Mouse (Mus musculus) spleen, adult 2 months (tissue): Measurements from ENCODE around the gene Cnnm3. TPM values are rescaled to one million over a fixed set of nuclear protein-coding genes. Genes with fewer than 3 reads are reported as not detected.

Experiments used
- DNase-seq, 2 experiments: peaks; one replicate each; pipeline versions ENCODE4 v3.0.0 to v3.0.0-alpha.2; 2012 to 2021; ENCODE audit warnings: low spot score in 2 of 2, low read depth in 1 of 2
- H3K27ac ChIP-seq: fragments of 200-500 bp; 2 replicates; pipeline ENCODE4 v1.5.1; 2012; ENCODE audit warnings: low read length, inconsistent platforms; ENCODE audit not compliant: insufficient read depth
- H3K27me3 ChIP-seq: fragments of 200-500 bp; 2 replicates; pipeline ENCODE4 v1.6.1; 2012; ENCODE audit warnings: mild to moderate bottlenecking, moderate library complexity, low read length, inconsistent platforms; ENCODE audit not compliant: control insufficient read depth, insufficient read depth
- H3K36me3 ChIP-seq: fragments of 200-500 bp; 2 replicates; pipeline ENCODE4 v1.6.1; 2012; ENCODE audit warnings: mild to moderate bottlenecking, low read length, inconsistent platforms; ENCODE audit not compliant: control insufficient read depth, insufficient read depth
- H3K4me1 ChIP-seq: fragments of 200-500 bp; 2 replicates; pipeline ENCODE4 v1.6.1; 2011; ENCODE audit warnings: inconsistent platforms; ENCODE audit not compliant: control insufficient read depth, insufficient read depth, insufficient read length
- H3K4me3 ChIP-seq: fragments of 200-500 bp; 2 replicates; pipeline ENCODE4 v1.5.1; 2011; ENCODE audit warnings: mild to moderate bottlenecking, inconsistent platforms; ENCODE audit not compliant: insufficient read depth, insufficient read length; ENCODE audit errors: extremely low read depth
- CTCF ChIP-seq: fragments of 200-500 bp; IDR thresholded peaks from 2 replicates; pipeline ENCODE4 v1.5.1; 2011; ENCODE audit warnings: mild to moderate bottlenecking, inconsistent platforms; ENCODE audit not compliant: insufficient read depth, insufficient read length, insufficient replicate concordance; ENCODE audit errors: extremely low read depth
- POLR2A ChIP-seq: fragments of 200-500 bp; IDR thresholded peaks from 2 replicates; pipeline ENCODE4 v1.6.1; 2011; ENCODE audit warnings: low read depth, low read length, inconsistent platforms
- WGBS: fragments of 180-500 bp; shearing (Covaris S2); methylation state at CpG from one replicate; pipeline ENCODE4 v1.1.7; 2018; 5-methylcytosine and 5-hydroxymethylcytosine counted together
- polyA plus RNA-seq: library from polyadenylated mRNA; depleted of rRNA; stranded (reverse); fragments of >200 nt; gene quantifications from 2 replicates; pipeline ENCODE4 v1.2.3, GENCODE M21; 2012

Cnnm3 gene
- polyA plus RNA-seq, 1 experiment, result 18.4 TPM

- DNase-seq, result no peak
- H3K27me3 ChIP-seq, result no peaks in the 10 kb centered on the region
- WGBS, result 84% methylated on average over 8 of the region's 8 CpGs
Observed at GRCm38 (mm10) chr1:36548771-36549170, 37.1 kb downstream of the Cnnm3 start.

GRCm38 (mm10) chr1:36549491-36549890 lies 37.8 kb downstream of the Cnnm3 start:
- Histone ChIP-seq H3K27ac (no peak overlapping the region), H3K27me3 (no peaks in the 10 kb centered on the region), H3K4me1 (peaks cover 2% of the 10 kb centered on the region; the same call in 1 of the 2 replicates), H3K36me3 (no peaks in the 10 kb centered on the region), H3K4me3 (no peak overlapping the region)
- no peak for DNase-seq
- WGBS, result 87% methylated on average over 18 of the region's 18 CpGs
- TF ChIP-seq POLR2A (no peak), CTCF (no peak)

More at GRCm38 (mm10) chr1:36548771-36549170, 37.1 kb downstream of the Cnnm3 start:
- Histone ChIP-seq H3K27ac (no peak overlapping the region), H3K4me3 (no peak overlapping the region), H3K36me3 (no peaks in the 10 kb centered on the region), H3K4me1 (peaks cover 2% of the 10 kb centered on the region; the same call in 1 of the 2 replicates)
- no peak for TF ChIP-seq POLR2A
- TF ChIP-seq CTCF, result no peak

DNA sequence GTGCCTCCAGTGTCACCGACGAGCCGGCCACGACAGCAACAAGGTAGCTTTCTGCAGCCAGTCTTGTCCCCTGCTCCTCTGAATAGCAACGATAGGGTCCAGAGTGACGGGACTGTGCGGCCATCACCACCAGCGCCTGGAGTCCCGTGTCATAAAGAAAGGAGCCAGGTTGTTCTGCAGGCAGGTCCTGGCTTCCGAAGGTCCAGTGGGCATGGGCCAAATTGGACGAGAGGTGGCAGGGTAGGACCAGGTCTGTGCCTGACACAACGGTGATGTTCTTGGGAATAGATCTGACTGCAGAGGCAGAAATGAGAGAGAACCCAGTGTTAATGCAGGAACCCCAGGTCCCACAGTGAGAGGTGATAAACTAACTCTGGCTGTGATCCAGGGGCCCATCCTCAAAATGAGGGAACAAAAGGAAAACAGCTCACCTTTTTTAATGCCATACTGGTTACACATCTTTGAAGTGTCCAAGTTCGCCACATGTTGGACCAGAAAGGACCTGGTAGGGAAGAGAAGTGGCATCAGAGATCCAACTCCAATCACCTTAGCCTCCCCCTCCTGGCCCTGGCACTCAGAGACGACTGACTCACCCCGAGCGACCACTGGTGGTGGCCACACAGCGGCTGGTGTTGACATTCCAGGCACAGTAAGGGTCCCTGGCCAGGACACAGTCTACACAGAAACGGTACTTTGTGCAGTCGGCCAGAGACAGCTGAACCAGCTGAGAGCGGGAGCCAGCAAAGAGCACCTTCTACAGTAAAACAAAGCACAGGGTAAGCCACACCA lies 38.6 kb downstream of the Cnnm3 start:
- 90% methylated on average over 20 of the region's 20 CpGs for WGBS
- no peak for DNase-seq
- Histone ChIP-seq H3K4me1 (peaks cover 2% of the 10 kb centered on the region; the same call in 1 of the 2 replicates), H3K36me3 (no peaks in the 10 kb centered on the region), H3K4me3 (no peak overlapping the region), H3K27ac (no peak overlapping the region), H3K27me3 (no peaks in the 10 kb centered on the region)
- no peak for TF ChIP-seq POLR2A
- TF ChIP-seq CTCF, result no peak

- peaks cover under 1% of the 10 kb centered on the region; the same call in 1 of the 2 replicates for H3K27me3 ChIP-seq
- H3K4me1 ChIP-seq, result peaks cover 7% of the 10 kb centered on the region; the same call in 1 of the 2 replicates
- no peaks in the 10 kb centered on the region for H3K36me3 ChIP-seq
- WGBS, result 91% methylated on average over 17 of the region's 17 CpGs
- H3K27ac ChIP-seq, result no peak overlapping the region
- DNase-seq, result no peak
- TF ChIP-seq CTCF (no peak), POLR2A (no peak)
- H3K4me3 ChIP-seq, result no peak overlapping the region
Observed at GRCm38 (mm10) chr1:36551904-36552303, 40.2 kb downstream of the Cnnm3 start.

- TF ChIP-seq POLR2A, result no peak
- no peak for TF ChIP-seq CTCF
- Histone ChIP-seq H3K36me3 (no peaks in the 10 kb centered on the region), H3K27ac (no peak overlapping the region), H3K27me3 (peaks cover 4% of the 10 kb centered on the region; the same call in 1 of the 2 replicates), H3K4me3 (no peak overlapping the region), H3K4me1 (peaks cover 7% of the 10 kb centered on the region)
- 83% methylated on average over 16 of the region's 16 CpGs for WGBS
- no peak for DNase-seq
Observed at GRCm38 (mm10) chr1:36552506-36552905, 40.8 kb downstream of the Cnnm3 start.

- no peak for TF ChIP-seq CTCF
- no peak for TF ChIP-seq POLR2A
- DNase-seq, result no peak
- Histone ChIP-seq H3K36me3 (no peaks in the 10 kb centered on the region), H3K4me3 (no peak overlapping the region), H3K4me1 (peaks cover 7% of the 10 kb centered on the region), H3K27me3 (peaks cover 12% of the 10 kb centered on the region), H3K27ac (no peak overlapping the region)
- WGBS, result 81% methylated on average over 21 of the region's 21 CpGs
Observed at GRCm38 (mm10) chr1:36554633-36555399, 43.1 kb downstream of the Cnnm3 start.

DNA sequence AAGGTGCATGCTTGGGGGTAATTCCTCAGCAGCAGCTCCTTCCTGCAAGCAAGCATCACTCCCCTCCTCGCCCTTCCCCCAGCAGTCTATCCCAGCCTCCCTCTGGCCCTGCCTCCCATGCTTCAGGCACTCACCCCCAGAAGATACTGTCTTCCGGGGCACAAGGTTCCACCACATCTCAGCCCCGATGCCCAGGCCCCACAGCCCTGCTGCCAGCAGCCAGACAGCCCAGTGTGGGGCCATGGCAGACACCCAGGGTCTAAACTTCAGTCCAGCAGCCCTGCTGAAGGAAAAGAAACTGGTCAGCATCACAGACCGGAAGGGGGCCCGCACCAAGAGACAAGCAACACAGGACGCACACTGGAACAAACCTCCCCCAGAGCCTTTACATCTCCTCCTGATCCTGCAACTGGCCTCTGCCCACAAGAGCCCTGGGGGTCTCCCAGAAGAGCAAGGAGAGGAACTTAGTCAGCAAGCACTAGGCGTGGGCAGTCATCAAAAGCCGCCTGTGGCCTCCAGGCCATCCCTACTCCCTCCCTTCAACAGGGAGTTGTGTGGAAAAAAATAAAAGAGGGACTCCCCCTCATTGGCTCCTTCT lies 44.2 kb downstream of the Cnnm3 start:
- TF ChIP-seq POLR2A, result no peak
- no peak for TF ChIP-seq CTCF
- Histone ChIP-seq H3K4me1 (peaks cover 7% of the 10 kb centered on the region), H3K4me3 (no peak overlapping the region; the same call in 1 of the 2 replicates), H3K27me3 (peaks cover 12% of the 10 kb centered on the region), H3K27ac (peak overlapping the region; percentile 69; the same call in 1 of the 2 replicates), H3K36me3 (no peaks in the 10 kb centered on the region)
- WGBS, result 40% methylated on average over 8 of the region's 8 CpGs
- no peak for DNase-seq
